Mouse (Mus musculus) heart, adult 11 months (tissue): ENCODE measurements at regions not wholly inside any gene's neighbourhood (a gene's known extent, or its start where the extent isn't known, plus 50 kb on each side); places are given as distances from the start of the nearest gene placed in this dataset.
A peak's percentile ranks its signal among the peaks of the same experiment; 100 is the strongest.

Experiments
- DNase-seq: peaks from one replicate; pipeline ENCODE4 v3.0.0; 2022

GRCm38 (mm10) chr7:36548007-36548406 is 149.9 kb upstream of the Tshz3 start:
- DNase-seq, result no peak

- peak; percentile 58 for DNase-seq
These were observed 149.5 kb upstream of the Tshz3 start for GRCm38 (mm10) chr7:36548440-36548839.

GRCm38 (mm10) chr7:36571061-36571460 is 126.9 kb upstream of the Tshz3 start:
- peak; percentile 78 for DNase-seq

GRCm38 (mm10) chr7:36582074-36582473 is 115.8 kb upstream of the Tshz3 start:
- DNase-seq, result peak; percentile 76

GRCm38 (mm10) chr7:36585014-36585413 is 112.9 kb upstream of the Tshz3 start:
- DNase-seq, result no peak

GRCm38 (mm10) chr7:36591496-36591895 is 106.4 kb upstream of the Tshz3 start:
- DNase-seq, result peak; percentile 66

GRCm38 (mm10) chr7:36596630-36597301 is 101.2 kb upstream of the Tshz3 start:
- peak; percentile 97 for DNase-seq

- DNase-seq, result peak; percentile 71
These were observed 92.8 kb upstream of the Tshz3 start for GRCm38 (mm10) chr7:36605026-36605698.

- DNase-seq, result no peak
These were observed 77.7 kb upstream of the Tshz3 start for GRCm38 (mm10) chr7:36620256-36620655.

- no peak for DNase-seq
These were observed 53.7 kb upstream of the Tshz3 start for GRCm38 (mm10) chr7:36644252-36644651.
